Mouse (Mus musculus): ENCODE data around the gene Btg2.

Gene Btg2

GRCm38 (mm10) chr1:134078802-134079476 lies at the start of gene Btg2:
Gene Btg2 (minus strand): TSS chr1:134079120.
- DNase-seq (ENCODE audit: low spot score in 2 of 2), result peak; percentile 92 to 95

DNA sequence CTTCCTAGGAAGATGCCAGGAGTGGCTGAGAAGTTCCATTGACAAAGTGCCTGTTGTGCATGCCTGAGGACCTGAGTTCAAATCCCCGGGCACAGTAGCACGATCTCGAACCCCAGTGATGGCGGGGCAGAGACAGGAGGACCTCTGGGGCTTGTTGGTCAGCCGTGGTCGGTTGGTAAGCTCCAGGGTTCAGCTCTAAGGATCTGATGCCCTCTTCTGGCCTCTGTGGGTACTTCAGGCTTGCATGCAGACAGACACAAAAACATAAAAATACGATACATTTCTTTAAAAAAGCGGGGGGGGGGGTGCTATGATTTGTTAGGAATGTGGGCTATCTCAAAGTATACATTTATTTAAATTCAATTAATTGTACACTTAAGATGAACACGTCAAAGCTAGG lies 43.3 kb upstream of the Btg2 start:
- no peak for DNase-seq (ENCODE audit: low spot score in 2 of 2)

DNA sequence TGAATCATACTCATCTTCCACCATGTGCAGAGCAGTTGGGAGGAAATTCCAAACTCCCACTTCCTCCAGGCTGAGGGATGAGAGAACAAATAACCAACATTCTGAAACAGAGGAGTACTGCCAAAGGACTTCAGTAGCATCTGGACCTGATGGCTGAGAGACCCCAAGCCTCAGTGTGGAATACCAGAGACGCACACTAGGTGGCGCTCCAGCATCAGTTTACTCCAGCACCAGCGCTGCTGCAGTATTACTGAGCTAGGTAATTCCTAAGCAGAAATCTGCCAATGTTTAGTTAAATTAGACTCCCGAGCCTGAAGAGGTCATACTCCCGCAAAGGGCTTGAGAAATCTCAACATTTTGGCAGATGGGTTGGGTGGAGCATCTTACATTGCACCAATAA lies 41.3 kb upstream of the Btg2 start:
- DNase-seq (ENCODE audit: low spot score in 2 of 2), result peak; percentile 76 to 86

- DNase-seq (ENCODE audit: low spot score in 2 of 2), result no peak
Measured at GRCm38 (mm10) chr1:134117110-134117509, 38.2 kb upstream of the Btg2 start.

GRCm38 (mm10) chr1:134115424-134115823 lies 36.5 kb upstream of the Btg2 start:
- DNase-seq (ENCODE audit: low spot score in 2 of 2), result no peak

GRCm38 (mm10) chr1:134114730-134115129 lies 35.8 kb upstream of the Btg2 start:
- no peak for DNase-seq (ENCODE audit: low spot score in 2 of 2)

DNA sequence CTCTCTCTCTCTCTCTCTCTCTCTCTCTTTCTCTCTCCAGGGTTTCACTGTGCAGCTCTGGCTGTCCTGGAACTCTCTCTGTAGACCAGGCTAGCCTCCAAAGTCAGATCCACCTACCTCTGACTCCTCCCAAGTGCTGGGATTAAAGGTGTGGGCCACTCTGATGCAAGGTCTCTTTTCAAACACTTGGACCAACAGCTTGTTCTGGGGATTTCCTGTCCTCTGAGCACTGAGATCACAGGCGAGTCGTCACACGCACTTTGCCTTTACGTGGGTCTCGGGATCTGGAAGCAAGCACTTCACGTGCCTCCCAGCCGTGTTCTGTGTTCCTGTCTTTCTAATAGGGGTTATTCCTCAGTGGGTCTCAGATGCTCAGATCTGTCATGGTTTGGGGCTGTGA lies 35.1 kb upstream of the Btg2 start:
- DNase-seq (ENCODE audit: low spot score in 2 of 2), result no peak

GRCm38 (mm10) chr1:134113560-134113959 lies 34.6 kb upstream of the Btg2 start:
- no peak for DNase-seq (ENCODE audit: low spot score in 2 of 2)

DNA sequence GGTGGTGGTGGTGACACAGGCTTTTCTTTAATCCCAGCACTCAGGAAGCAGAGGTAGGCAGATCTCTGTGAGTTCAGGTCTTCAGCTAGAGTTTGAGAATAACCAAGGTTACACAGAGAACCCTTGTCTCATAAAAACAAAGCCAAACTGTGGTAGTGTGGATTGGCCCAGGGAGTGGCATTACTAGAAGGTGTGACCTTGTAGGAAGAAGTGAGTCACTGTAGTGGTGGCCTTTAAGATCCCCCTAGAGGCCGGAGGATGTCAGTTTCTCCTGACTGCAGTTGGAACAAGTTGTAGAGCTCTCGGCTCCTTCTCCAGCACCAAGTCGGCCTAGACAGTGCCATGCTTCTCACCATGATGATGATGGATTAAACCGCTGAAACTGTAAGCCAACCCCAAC lies 32.1 kb upstream of the Btg2 start, which contains the start of gene Chit1:
TSS of gene Chit1 (plus strand) at position 264 of the 400 bp plus-strand sequence.
- DNase-seq (ENCODE audit: low spot score in 2 of 2), result no peak

DNA sequence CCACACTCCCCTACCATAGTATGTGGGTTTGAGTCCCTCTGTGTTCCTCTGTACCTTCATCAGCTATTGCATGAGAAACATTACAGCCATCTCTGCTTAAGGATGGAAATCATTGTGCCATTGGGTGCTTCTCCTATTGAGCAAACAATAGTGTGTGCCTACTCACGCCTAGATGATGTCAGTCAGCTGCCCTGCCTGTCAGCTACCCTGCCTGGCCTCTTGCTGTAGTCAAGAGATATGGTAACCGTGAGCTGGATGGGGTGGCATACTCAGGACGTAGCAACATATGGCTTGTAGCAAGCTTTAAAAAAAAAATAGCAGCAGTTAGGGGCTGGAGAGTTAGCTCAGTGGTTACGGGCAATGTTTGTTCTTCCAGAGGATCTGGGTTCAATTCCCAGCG lies 31.5 kb upstream of the Btg2 start:
- DNase-seq (ENCODE audit: low spot score in 2 of 2), result no peak

DNA sequence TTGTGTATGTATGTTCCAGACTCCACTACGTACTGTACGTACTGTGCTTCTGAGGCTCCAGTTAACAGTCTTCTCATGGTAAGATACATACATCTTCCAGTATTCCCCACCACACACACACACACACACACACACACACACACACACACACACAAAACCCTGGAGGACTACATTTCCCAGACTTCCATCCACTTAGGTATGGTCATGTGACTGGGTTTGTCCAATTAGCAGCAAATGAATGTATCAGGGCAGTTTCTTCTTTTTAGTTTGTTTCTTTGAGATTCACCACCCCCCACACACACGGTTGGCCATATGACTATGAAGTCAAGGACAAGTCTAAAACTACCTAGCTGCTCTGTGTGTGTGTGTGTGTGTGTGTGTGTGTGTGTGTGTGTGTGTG lies 31.1 kb upstream of the Btg2 start:
- no peak for DNase-seq (ENCODE audit: low spot score in 2 of 2)

- no peak for DNase-seq (ENCODE audit: low spot score in 2 of 2)
Measured at GRCm38 (mm10) chr1:134107777-134108176, 28.9 kb upstream of the Btg2 start.

GRCm38 (mm10) chr1:134106719-134107118 lies 27.8 kb upstream of the Btg2 start:
- peak in 1 of 2 experiments; percentile 49 for DNase-seq (ENCODE audit: low spot score in 2 of 2)

- no peak for DNase-seq (ENCODE audit: low spot score in 2 of 2)
Measured at GRCm38 (mm10) chr1:134105764-134106430, 27.0 kb upstream of the Btg2 start.

GRCm38 (mm10) chr1:134105043-134105763 lies 26.3 kb upstream of the Btg2 start:
- no peak for DNase-seq (ENCODE audit: low spot score in 2 of 2)

GRCm38 (mm10) chr1:134103861-134104260 lies 24.9 kb upstream of the Btg2 start:
- no peak for DNase-seq (ENCODE audit: low spot score in 2 of 2)

GRCm38 (mm10) chr1:134101593-134101992 lies 22.7 kb upstream of the Btg2 start:
- DNase-seq (ENCODE audit: low spot score in 2 of 2), result no peak

DNA sequence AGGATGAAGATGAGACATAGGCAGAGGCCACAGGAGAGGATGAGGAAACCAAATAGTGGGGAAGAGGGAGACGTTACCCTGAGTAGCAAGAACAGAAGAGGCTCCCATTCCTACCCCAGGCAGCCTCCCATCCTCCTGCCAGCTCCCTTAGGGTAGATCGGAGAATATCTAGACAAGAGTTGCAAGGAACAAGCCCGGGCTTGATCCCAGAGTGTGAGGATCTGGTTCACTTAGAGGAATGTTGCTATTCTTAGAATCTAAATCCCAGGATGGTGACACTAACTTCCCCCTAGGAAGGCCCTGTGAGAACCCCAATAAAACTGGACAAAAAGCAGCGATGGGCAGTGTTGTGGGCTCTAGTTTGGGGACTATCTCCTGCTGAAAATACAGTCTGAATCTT lies 22.0 kb upstream of the Btg2 start:
- no peak for DNase-seq (ENCODE audit: low spot score in 2 of 2)

- DNase-seq (ENCODE audit: low spot score in 2 of 2), result no peak
Measured at GRCm38 (mm10) chr1:134100401-134100800, 21.5 kb upstream of the Btg2 start.

- no peak for DNase-seq (ENCODE audit: low spot score in 2 of 2)
Measured at GRCm38 (mm10) chr1:134099516-134100235, 20.8 kb upstream of the Btg2 start.

DNA sequence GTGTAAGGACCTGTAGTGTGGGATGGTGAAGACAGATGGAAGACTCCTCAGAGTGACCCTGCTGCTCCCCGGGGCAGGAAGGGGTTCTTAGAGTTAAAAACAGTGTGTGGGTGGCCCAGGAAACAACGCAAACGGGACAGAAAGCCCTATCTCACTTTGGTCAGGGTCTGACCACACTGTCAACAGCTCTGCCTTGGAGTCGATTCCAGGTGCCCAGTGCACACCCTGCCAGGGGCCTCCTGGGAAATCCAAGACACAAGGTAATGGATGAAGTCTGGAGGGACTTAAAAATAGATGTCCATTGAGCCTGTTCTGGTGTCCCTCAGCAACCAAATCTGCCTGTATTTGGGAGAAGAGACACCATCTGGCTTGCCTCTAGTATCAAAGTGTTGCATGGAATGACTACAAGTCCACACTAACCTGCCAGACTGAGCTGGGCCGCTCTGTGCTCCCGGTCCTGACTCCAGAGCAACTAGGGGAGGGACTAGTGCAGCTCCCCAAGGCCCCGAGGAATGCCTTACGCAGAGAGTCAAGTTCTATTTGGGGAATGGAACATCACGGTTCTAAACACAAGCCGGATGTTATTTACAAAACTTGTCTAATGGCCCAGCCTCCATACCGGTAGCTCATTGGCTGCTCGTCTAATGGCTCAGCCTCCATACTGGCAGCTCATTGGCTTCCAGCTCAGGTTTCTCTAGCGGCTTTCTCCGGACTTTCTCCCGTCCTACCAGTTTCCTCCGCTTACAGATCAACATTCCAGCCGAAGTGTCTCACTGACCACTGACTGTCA lies 20.0 kb upstream of the Btg2 start:
- DNase-seq (ENCODE audit: low spot score in 2 of 2), result peak in 1 of 2 experiments; percentile 57

Data from frontal cortex, postnatal 10 days (tissue).